Mouse (Mus musculus): Measurements from ENCODE around the gene Parva. TPM values are rescaled to one million over a fixed set of nuclear protein-coding genes. Genes with fewer than 3 reads are reported as not detected.

Parva gene
- polyA plus RNA-seq, 1 experiment, result 269 TPM

DNA sequence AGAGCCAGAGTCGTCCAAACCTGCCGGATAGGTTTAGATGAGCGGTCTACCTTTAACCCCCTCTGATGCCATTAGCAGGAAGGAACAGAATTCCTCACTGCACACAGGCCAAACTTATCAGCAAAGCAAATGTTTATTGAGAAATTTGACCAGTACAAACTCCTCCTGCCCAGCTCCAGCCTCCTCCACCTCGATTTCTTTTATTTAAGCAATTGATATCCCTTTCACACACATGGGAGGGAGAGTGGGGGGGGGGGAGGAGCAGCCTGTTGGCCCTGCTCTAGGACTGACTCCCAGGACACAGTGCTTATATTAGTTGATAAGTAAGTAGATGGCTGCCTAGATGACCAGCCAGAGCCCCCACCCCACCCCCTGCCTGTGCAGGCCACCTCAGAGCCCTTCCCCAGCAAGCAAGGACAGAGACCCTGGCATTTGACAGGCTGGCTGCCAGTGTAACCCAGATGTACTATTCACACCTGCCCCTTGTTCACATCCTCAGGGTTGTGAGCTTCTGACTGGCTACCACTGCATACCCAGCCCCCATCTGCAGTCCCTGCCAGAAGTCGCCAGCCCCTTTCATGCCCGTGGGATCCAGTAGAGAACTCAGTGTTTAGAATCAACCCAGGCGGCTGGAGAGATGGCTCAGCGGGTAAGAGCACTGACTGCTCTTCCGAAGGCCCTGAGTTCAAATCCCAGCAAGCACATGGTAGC, 71.4 kb downstream of the Parva start:
- WGBS, result 80% methylated on average over 9 of the region's 9 CpGs
- Histone ChIP-seq H3K4me3 (ENCODE audit: insufficient read depth, low read depth, low read length) (no peak overlapping the region), H3K4me1 (ENCODE audit: control insufficient read depth, insufficient read depth, low read length) (peaks cover 6% of the 10 kb centered on the region; the same call in 1 of the 2 replicates), H3K27ac (ENCODE audit: insufficient read depth, low read depth, low read length) (no peak overlapping the region)
- TF ChIP-seq POLR2A (IDR thresholded peaks at IDR 0.05; ENCODE audit: insufficient read depth, low read depth, low read length) (no peak), CTCF (IDR thresholded peaks at IDR 0.05; ENCODE audit: insufficient read depth, low read depth, low read length) (no peak)

DNA sequence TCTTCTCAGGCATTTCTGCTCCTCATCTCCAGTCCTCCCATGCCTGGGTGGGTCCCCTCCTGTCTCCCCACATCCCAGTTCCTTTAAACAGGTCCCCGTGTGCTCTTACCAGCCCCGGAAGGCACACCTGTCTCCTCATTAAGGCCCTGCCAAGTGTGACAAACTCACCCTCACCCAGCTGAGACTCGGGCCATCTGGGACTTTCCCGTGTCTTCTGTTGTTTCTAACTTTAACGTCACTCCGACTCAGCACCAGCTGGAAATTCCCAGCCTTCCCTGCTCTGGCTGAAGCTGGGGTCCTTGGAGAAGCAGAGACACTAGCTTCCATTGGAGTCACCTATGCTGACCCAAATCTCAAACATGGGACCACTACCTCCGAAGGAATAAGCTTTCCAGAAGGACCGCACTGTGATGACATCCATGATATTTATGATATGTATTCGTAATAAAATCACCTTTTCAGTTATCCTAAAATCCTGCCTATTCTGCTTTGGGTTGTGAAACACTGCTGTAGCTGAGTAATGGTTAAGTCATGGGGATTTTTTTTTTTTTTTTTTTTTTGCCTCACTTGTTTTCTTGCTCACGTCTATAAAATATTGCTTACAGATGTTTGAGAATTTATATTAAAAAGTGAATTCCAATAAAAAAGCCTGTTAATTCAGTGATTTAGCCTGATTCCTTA, 72.3 kb downstream of the Parva start:
- H3K4me1 ChIP-seq (ENCODE audit: control insufficient read depth, insufficient read depth, low read length), result peaks cover 6% of the 10 kb centered on the region; the same call in 1 of the 2 replicates
- 67% methylated on average over 10 of the region's 10 CpGs for WGBS

DNA sequence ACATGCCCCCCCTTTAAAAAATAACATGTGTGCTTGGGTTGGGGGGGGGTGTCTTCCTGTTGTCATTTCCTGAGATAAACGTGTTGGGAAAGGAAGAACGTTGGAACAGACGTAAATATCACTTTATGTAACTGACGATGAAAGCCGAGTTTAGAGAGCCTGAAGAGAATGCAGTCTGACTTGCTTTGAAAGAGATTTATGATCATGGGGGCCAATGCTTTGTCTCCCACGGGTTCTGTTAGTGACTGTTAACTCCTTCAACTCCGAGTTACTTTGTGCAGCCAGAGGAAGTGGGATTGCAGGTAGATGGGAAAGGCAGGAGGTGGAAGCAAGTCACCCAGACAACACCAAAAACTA, 72.8 kb downstream of the Parva start:
- WGBS, result 64% methylated on average over 7 of the region's 7 CpGs
- no peak overlapping the region for H3K27ac ChIP-seq (ENCODE audit: insufficient read depth, low read depth, low read length)
- H3K4me1 ChIP-seq (ENCODE audit: control insufficient read depth, insufficient read depth, low read length), result peaks cover 6% of the 10 kb centered on the region; the same call in 1 of the 2 replicates
- H3K4me3 ChIP-seq (ENCODE audit: insufficient read depth, low read depth, low read length), result no peak overlapping the region
- TF ChIP-seq POLR2A (IDR thresholded peaks at IDR 0.05; ENCODE audit: insufficient read depth, low read depth, low read length) (no peak), CTCF (IDR thresholded peaks at IDR 0.05; ENCODE audit: insufficient read depth, low read depth, low read length) (no peak)

More for the DNA sequence above, 72.3 kb downstream of the Parva start:
- H3K4me3 ChIP-seq (ENCODE audit: insufficient read depth, low read depth, low read length), result no peak overlapping the region
- H3K27ac ChIP-seq (ENCODE audit: insufficient read depth, low read depth, low read length), result no peak overlapping the region
- TF ChIP-seq POLR2A (IDR thresholded peaks at IDR 0.05; ENCODE audit: insufficient read depth, low read depth, low read length) (no peak), CTCF (IDR thresholded peaks at IDR 0.05; ENCODE audit: insufficient read depth, low read depth, low read length) (no peak)

DNA sequence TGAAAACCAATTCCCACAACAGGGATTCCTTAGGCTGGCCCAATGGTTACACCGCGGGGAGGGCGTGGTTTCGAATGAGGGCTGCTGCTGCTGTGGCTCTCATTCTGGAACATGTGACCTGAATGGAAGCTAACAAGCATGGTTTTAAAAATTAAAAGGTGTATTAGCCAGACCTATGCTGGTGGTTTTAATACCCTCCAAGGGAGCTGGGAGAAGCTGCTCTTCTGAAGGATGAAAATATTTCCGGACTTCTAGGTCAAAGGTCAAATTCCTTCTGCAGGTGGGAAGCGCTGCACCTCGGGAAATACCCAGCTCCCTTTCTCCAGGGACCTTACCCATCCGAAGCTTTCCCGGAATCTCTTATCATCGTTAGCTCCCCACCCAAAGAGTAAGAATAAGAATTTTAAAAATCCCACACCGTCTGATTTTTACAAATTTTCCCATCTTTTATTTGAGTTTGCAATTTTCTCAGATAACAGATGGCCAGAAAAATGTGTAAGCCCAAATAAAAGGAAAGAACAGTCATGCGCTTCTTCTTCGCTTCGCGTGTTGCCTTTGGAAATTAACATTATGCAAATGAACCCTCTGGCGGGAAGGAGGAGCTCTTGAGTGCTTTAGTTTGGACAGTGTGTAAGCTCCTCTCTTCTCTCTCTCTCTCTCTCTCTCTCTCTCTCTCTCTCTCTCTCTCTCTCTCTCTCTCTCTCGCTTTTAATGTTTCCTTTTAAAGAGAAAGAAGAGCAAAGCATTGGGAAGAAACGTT, 74.9 kb downstream of the Parva start:
- H3K4me3 ChIP-seq (ENCODE audit: insufficient read depth, low read depth, low read length), result no peak overlapping the region
- no peak for TF ChIP-seq CTCF (IDR thresholded peaks at IDR 0.05; ENCODE audit: insufficient read depth, low read depth, low read length)
- no peak for TF ChIP-seq POLR2A (IDR thresholded peaks at IDR 0.05; ENCODE audit: insufficient read depth, low read depth, low read length)
- 37% methylated on average over 18 of the region's 18 CpGs for WGBS
- peaks cover 9% of the 10 kb centered on the region; the same call in 1 of the 2 replicates for H3K4me1 ChIP-seq (ENCODE audit: control insufficient read depth, insufficient read depth, low read length)
- no peak overlapping the region for H3K27ac ChIP-seq (ENCODE audit: insufficient read depth, low read depth, low read length)

DNA sequence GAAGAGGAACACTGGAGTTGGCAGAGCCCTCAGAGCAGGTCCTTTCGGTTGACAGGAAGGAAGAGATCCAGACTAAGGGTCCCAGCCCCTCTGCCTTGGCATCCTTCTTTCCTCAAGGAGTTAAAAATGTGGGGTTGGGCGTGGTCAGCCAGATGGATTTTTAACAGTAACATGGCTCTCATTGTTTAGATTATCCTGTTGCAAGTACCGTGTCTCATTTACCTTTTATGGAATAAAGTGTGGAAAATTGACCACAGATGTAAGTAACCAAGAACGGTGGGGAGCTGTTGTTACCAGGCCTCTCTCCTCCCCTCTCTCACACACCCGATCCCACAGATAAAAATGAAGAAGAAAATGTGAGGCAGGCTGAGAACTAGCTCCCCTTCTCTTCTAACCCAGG, 75.5 kb downstream of the Parva start:
- peaks cover 10% of the 10 kb centered on the region; the same call in 1 of the 2 replicates for H3K4me1 ChIP-seq (ENCODE audit: control insufficient read depth, insufficient read depth, low read length)
- H3K4me3 ChIP-seq (ENCODE audit: insufficient read depth, low read depth, low read length), result no peak overlapping the region
- 69% methylated on average over 5 of the region's 5 CpGs for WGBS
- H3K27ac ChIP-seq (ENCODE audit: insufficient read depth, low read depth, low read length), result no peak overlapping the region
- TF ChIP-seq POLR2A (IDR thresholded peaks at IDR 0.05; ENCODE audit: insufficient read depth, low read depth, low read length), result no peak

DNA sequence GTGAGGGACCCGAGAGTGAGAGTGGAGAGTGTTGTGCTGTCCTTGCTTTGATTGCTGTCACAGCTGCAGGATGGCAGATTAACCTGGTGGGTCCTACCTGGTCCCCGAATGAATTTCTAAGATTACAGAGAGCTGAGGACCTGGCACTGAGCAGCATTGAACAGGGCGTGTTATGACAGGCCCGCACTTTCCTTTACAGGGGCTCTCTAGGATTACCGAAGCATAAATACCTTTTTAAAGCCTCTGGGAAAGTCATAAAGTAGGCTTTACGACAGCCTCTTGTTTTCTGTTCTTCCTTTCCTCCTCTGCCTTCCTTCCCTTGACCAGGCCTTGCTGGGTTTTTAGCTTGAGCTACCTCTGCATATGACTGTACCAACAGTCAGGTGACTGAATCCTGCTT, 76.1 kb downstream of the Parva start:
- no peak overlapping the region for H3K27ac ChIP-seq (ENCODE audit: insufficient read depth, low read depth, low read length)
- no peak overlapping the region for H3K4me3 ChIP-seq (ENCODE audit: insufficient read depth, low read depth, low read length)
- TF ChIP-seq POLR2A (IDR thresholded peaks at IDR 0.05; ENCODE audit: insufficient read depth, low read depth, low read length) (no peak), CTCF (IDR thresholded peaks at IDR 0.05; ENCODE audit: insufficient read depth, low read depth, low read length) (no peak)
- peaks cover 10% of the 10 kb centered on the region; the same call in 1 of the 2 replicates for H3K4me1 ChIP-seq (ENCODE audit: control insufficient read depth, insufficient read depth, low read length)
- WGBS, result 93% methylated on average over 6 of the region's 6 CpGs

DNA sequence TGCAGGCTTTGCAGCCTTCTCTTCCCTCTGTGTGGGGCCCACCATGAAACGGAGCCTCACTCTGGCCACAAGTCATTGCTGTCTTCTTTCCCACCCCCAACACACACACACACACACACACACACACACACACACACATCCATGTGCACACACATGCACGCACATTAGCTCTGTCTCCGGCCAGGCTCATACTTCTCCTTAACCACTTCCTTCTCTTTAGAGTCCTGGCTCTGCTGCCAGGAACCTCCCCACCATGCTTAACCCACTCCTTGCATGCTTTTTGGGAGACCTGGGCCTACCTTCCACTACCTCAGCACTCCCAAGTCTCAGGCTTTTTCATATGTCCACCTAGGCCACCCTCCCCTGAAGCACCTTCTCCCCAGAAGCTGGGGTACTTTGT, 76.6 kb downstream of the Parva start:
- Histone ChIP-seq H3K4me1 (ENCODE audit: control insufficient read depth, insufficient read depth, low read length) (peaks cover 10% of the 10 kb centered on the region; the same call in 1 of the 2 replicates), H3K4me3 (ENCODE audit: insufficient read depth, low read depth, low read length) (no peak overlapping the region), H3K27ac (ENCODE audit: insufficient read depth, low read depth, low read length) (no peak overlapping the region)
- TF ChIP-seq POLR2A (IDR thresholded peaks at IDR 0.05; ENCODE audit: insufficient read depth, low read depth, low read length) (no peak), CTCF (IDR thresholded peaks at IDR 0.05; ENCODE audit: insufficient read depth, low read depth, low read length) (no peak)
- WGBS, result 95% methylated on average over 3 of the region's 3 CpGs

DNA sequence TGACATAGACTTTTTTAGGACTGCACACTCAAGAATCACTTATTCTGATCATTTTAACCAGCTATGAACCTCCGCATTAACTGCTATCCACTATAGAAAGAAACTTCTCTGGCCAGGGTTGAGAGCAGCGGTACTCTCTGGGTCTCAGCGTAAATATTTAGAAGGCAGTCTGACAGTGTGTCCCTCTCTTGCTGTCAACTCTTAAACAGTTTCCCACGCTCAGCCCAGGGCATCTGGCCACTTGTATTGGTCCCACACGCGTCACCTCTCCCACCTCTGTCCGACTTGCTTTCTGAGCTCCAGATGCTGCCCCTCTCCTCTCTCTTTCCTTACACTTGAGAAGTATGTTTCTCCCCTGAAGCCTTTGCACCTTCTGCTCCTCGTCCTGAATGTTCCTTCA, 81.8 kb downstream of the Parva start:
- Histone ChIP-seq H3K4me1 (ENCODE audit: control insufficient read depth, insufficient read depth, low read length) (peaks cover 4% of the 10 kb centered on the region; the same call in 1 of the 2 replicates), H3K27ac (ENCODE audit: insufficient read depth, low read depth, low read length) (no peak overlapping the region), H3K4me3 (ENCODE audit: insufficient read depth, low read depth, low read length) (no peak overlapping the region)
- TF ChIP-seq POLR2A (IDR thresholded peaks at IDR 0.05; ENCODE audit: insufficient read depth, low read depth, low read length) (no peak), CTCF (IDR thresholded peaks at IDR 0.05; ENCODE audit: insufficient read depth, low read depth, low read length) (no peak)
- 88% methylated on average over 8 of the region's 8 CpGs for WGBS
